Mouse (Mus musculus) limb, embryonic 13.5 days (tissue): Measurements from ENCODE around the gene 5730596B20Rik. TPM values are rescaled to one million over a fixed set of nuclear protein-coding genes. Genes with fewer than 3 reads are reported as not detected.

Source experiments
- ATAC-seq: fragments of 200-750 bp; cut with Nextera tagmentation; 2 replicates; pipeline ENCODE4 v1.8.0; 2017; ENCODE audit warnings: low read depth, moderate number of reproducible peaks, moderate TSS enrichment; ENCODE audit not compliant: low FRiP score
- H3K27ac ChIP-seq: fragments of 300-500 bp; sonication (generic); 2 replicates; pipeline ENCODE4 v1.5.1; 2015; ENCODE audit warnings: inconsistent platforms, mild to moderate bottlenecking, moderate library complexity
- H3K27me3 ChIP-seq: fragments of 300-500 bp; sonication (generic); 2 replicates; pipeline ENCODE4 v1.6.1; 2015; ENCODE audit warnings: mild to moderate bottlenecking, inconsistent platforms
- H3K36me3 ChIP-seq: fragments of 300-500 bp; sonication (generic); 2 replicates; pipeline ENCODE4 v1.6.1; 2015; ENCODE audit warnings: inconsistent platforms, mild to moderate bottlenecking, moderate library complexity
- H3K4me1 ChIP-seq: fragments of 300-500 bp; sonication (generic); 2 replicates; pipeline ENCODE4 v1.6.1; 2015; ENCODE audit warnings: inconsistent platforms
- H3K4me2 ChIP-seq: fragments of 300-500 bp; sonication (generic); replicated peaks from 2 replicates; pipeline ENCODE4 v1.6.1; 2015; ENCODE audit warnings: inconsistent platforms, mild to moderate bottlenecking, moderate library complexity
- H3K4me3 ChIP-seq: fragments of 300-500 bp; sonication (generic); 2 replicates; pipeline ENCODE4 v1.5.1; 2015; ENCODE audit warnings: moderate library complexity, mild to moderate bottlenecking, inconsistent platforms
- H3K9ac ChIP-seq: fragments of 300-500 bp; sonication (generic); 2 replicates; pipeline ENCODE4 v1.6.1; 2015; ENCODE audit warnings: mild to moderate bottlenecking, inconsistent platforms
- H3K9me3 ChIP-seq: fragments of 300-500 bp; sonication (generic); 2 replicates; pipeline ENCODE4 v1.6.1; 2016; ENCODE audit warnings: inconsistent platforms
- WGBS: fragments of 180-500 bp; shearing (Covaris S2); methylation state at CpG from one replicate; pipeline ENCODE4 v1.1.7; 2015; 5-methylcytosine and 5-hydroxymethylcytosine counted together
- polyA plus RNA-seq: library from polyadenylated mRNA; unstranded; fragments of >200 nt; fragmentation: Nextera tagmentation; extraction: Ambion mirVana; gene quantifications from 2 replicates; pipeline ENCODE4 v1.2.1, GENCODE M21; 2015

Gene 5730596B20Rik
- polyA plus RNA-seq, 1 experiment from 2014 or later = 0.71 TPM

DNA sequence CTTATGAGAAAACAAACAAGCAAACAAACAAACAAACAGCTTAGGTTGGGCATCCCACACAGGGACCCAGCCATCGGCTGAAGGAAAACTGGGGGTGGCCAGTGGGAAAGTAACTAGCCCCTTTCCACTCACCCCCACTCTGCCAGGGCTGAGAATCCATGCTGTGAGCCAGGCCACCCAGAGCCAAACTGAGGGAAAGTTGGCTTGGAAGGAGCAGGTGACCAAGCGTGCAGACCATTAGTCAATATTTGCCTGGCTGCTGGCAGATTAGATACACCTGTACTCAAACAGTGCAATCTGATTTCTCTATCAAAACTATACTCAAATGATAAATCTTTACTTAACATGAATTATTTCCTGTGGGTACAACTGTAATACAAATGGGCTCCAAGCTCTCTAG is 4.7 kb downstream of the 5730596B20Rik start:
- peaks cover 87% of the 10 kb centered on the region for H3K27me3 ChIP-seq
- H3K9ac ChIP-seq = no peak overlapping the region
- no peak overlapping the region for H3K4me3 ChIP-seq
- no peak for ATAC-seq
- no peaks in the 10 kb centered on the region; the same call in 1 of the 2 replicates for H3K36me3 ChIP-seq
- no peaks in the 10 kb centered on the region for H3K9me3 ChIP-seq
- H3K27ac ChIP-seq = no peak overlapping the region
- 54% methylated on average over 2 of the region's 2 CpGs for WGBS
- peaks cover 61% of the 10 kb centered on the region for H3K4me1 ChIP-seq
- H3K4me2 ChIP-seq = no peak overlapping the region

DNA sequence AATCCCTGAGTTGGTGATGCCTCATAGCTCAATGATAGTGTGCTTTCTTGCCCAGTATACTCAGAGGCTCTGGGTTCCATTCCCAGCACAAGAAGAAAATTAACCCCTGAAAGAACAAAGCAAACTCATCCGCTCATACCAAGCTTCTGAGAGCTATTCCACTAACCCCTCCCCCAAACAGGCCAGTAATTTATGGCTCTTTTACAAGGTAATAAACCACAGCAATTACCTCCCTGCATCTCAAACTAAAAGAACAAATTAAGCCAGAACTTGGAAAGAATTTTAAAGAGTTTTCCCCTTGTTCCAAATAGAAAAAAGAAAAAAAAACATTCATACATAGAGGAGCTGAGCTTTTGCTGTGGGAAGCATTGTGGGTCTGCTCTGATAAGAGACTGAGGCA is 5.5 kb downstream of the 5730596B20Rik start:
- Histone ChIP-seq H3K4me3 (no peak overlapping the region), H3K4me2 (no peak overlapping the region), H3K9ac (no peak overlapping the region), H3K36me3 (no peaks in the 10 kb centered on the region; the same call in 1 of the 2 replicates), H3K4me1 (peaks cover 54% of the 10 kb centered on the region), H3K27me3 (peaks cover 86% of the 10 kb centered on the region), H3K9me3 (no peaks in the 10 kb centered on the region), H3K27ac (no peak overlapping the region)
- 23% methylated on average over 1 of the region's 1 CpGs for WGBS
- no peak for ATAC-seq

DNA sequence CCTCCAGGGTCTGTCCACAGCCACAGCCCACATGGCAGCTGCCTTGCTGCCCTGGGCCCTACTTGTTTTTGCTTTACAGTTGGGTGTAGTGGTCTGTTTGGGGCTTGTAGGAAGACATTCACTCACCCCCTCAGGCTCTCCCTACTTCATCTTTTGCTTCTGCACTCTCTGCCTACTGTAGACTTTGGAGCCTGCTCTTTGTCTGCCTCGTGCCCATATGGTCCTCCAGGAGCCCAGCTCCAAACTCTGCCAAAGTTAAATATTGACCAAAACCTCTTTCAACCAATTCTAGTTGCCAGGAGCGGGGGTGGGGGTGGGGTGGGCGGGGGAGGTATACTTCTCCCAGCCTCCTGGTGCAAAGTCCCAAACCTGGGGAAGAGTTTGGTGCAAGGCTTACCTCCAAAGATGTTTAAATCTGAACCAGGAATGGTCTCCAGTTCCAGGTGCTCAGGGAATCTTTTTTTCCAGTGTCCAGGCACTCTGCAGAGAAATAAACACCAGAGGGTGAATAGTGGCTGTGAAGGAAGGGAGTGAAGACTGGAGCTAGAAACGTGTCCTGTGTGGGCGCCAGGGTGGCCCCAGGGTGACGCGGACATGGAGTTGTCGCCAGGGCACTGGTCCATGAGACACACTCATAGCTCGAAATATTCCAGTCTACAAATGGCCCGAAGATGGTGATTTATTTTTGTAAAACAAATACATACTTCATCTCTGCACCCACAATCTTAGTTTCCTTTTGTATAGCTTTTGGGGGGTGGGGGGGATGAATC is 6.2 kb downstream of the 5730596B20Rik start:
- Histone ChIP-seq H3K27ac (no peak overlapping the region), H3K4me3 (no peak overlapping the region), H3K27me3 (peaks cover 83% of the 10 kb centered on the region), H3K4me1 (peaks cover 50% of the 10 kb centered on the region), H3K36me3 (no peaks in the 10 kb centered on the region; the same call in 1 of the 2 replicates), H3K9ac (no peak overlapping the region), H3K4me2 (no peak overlapping the region), H3K9me3 (no peaks in the 10 kb centered on the region)
- no peak for ATAC-seq
- 32% methylated on average over 10 of the region's 10 CpGs for WGBS

DNA sequence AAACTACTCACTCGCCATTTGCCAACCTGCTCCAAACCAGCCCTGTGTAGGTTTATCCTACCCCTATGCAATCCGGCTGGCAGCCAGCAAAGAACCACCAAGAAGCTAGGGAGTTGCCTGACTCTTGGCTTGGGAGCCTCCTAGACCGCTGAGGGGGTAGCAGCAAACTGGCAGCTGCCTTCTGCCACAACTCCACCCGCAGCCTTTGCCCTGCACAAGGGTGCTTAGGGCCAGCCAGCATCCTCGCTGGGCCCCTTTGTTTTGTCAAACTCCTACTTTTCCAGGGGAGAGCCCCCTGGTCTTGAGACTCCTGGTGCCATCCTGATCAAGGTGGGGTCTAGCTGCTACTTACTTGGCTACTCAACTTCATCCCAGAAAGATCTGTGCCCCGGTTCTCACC is 7.4 kb downstream of the 5730596B20Rik start:
- Histone ChIP-seq H3K9ac (no peak overlapping the region), H3K4me3 (no peak overlapping the region), H3K4me2 (no peak overlapping the region), H3K27ac (no peak overlapping the region), H3K36me3 (no peaks in the 10 kb centered on the region; the same call in 1 of the 2 replicates), H3K27me3 (peaks cover 82% of the 10 kb centered on the region), H3K9me3 (no peaks in the 10 kb centered on the region), H3K4me1 (peaks cover 50% of the 10 kb centered on the region)
- ATAC-seq = no peak
- 25% methylated on average over 6 of the region's 6 CpGs for WGBS

- H3K9me3 ChIP-seq = no peaks in the 10 kb centered on the region
- H3K4me3 ChIP-seq = no peak overlapping the region; the same call in 1 of the 2 replicates
- 5% methylated on average over 19 of the region's 19 CpGs for WGBS
- H3K4me2 ChIP-seq = peak overlapping the region; percentile 31; the same call in 1 of the 2 replicates
- H3K27me3 ChIP-seq = peaks cover 82% of the 10 kb centered on the region
- no peak overlapping the region for H3K9ac ChIP-seq
- ATAC-seq = no peak
- peaks cover 50% of the 10 kb centered on the region for H3K4me1 ChIP-seq
- H3K27ac ChIP-seq = no peak overlapping the region
- no peaks in the 10 kb centered on the region; the same call in 1 of the 2 replicates for H3K36me3 ChIP-seq
These were observed 7.9 kb downstream of the 5730596B20Rik start for GRCm38 (mm10) chr6:52185222-52185621.

GRCm38 (mm10) chr6:52185834-52186233 is 8.5 kb downstream of the 5730596B20Rik start:
- no peaks in the 10 kb centered on the region; the same call in 1 of the 2 replicates for H3K36me3 ChIP-seq
- H3K4me1 ChIP-seq = peaks cover 52% of the 10 kb centered on the region
- H3K9ac ChIP-seq = no peak overlapping the region
- H3K4me2 ChIP-seq = no peak overlapping the region
- no peak overlapping the region for H3K27ac ChIP-seq
- H3K9me3 ChIP-seq = no peaks in the 10 kb centered on the region
- no peak for ATAC-seq
- H3K4me3 ChIP-seq = no peak overlapping the region
- peaks cover 82% of the 10 kb centered on the region for H3K27me3 ChIP-seq
- 31% methylated on average over 3 of the region's 3 CpGs for WGBS

DNA sequence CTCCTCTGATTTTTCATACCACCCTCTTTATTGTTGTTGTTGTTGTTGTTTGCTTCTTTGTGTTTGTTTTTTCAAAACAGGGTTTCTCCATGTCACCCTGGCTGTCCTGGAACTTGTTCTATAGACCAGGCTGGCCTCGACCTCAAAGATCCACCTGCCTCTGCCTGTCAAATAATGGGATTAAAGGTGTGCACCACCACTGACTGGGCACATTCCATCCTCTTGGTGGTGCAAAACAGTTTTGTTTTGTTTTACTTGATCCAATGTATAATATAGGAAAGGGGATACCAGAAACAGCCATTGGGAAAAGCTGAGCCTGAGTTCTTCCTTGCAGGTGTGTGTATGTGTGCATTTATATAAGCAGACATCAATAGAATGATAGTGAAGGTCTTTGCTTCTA is 9.2 kb downstream of the 5730596B20Rik start:
- Histone ChIP-seq H3K4me1 (peaks cover 58% of the 10 kb centered on the region), H3K4me2 (no peak overlapping the region), H3K36me3 (no peaks in the 10 kb centered on the region), H3K27me3 (peaks cover 82% of the 10 kb centered on the region), H3K9me3 (no peaks in the 10 kb centered on the region), H3K4me3 (no peak overlapping the region), H3K9ac (no peak overlapping the region), H3K27ac (no peak overlapping the region)
- ATAC-seq = no peak
- WGBS = 61% methylated on average over 1 of the region's 1 CpGs

DNA sequence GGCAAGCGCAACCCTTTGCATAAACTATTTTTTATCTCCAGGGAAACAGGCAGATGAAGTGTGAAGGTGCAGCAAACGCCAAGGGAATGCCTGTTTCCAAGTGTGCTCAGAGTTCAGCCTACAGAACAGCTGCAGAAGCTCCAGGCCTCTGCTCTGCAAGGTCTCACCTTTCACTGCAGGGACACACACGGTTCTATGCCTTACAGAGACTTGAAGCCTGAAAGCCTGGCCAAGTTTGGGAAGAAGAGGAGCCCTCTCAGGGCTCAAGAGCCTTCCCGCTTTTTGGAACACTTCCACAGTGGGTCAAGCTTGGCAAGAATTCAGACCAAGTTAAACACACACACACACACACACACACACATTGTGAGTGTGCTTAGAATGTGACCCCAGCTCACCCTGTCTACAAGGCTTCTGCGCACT is 11.9 kb downstream of the 5730596B20Rik start:
- 0 out of 2 replicates have a peak, but pooled peaks have one; percentile 58 for ATAC-seq
- Histone ChIP-seq H3K4me3 (no peak overlapping the region), H3K4me2 (no peak overlapping the region), H3K27ac (no peak overlapping the region), H3K9ac (no peak overlapping the region), H3K27me3 (peaks cover 80% of the 10 kb centered on the region), H3K9me3 (no peaks in the 10 kb centered on the region), H3K36me3 (no peaks in the 10 kb centered on the region), H3K4me1 (peaks cover 55% of the 10 kb centered on the region)
- WGBS = 38% methylated on average over 5 of the region's 5 CpGs

DNA sequence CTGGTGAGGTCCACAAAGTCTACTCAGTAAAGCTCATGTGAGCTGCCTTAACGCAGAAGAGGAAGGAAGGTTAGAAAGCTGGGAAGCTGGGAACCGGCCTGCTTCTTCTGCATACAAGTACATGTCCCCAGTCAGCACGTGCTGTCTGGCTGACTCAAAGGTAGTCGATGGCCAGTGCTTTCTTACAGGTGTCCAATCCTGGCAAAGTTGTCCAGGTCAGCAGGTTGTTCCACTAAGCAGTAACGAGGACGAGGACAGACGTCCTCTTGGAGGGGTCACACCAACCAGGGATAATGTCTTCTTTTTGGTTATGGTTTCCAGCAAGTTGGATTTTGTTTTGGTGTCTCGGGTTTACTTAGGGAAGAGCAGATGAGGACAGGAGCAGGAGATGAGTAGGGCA is 12.6 kb downstream of the 5730596B20Rik start:
- no peak for ATAC-seq
- WGBS = 37% methylated on average over 8 of the region's 8 CpGs
- no peak overlapping the region for H3K4me2 ChIP-seq
- H3K4me1 ChIP-seq = peaks cover 51% of the 10 kb centered on the region
- no peak overlapping the region for H3K4me3 ChIP-seq
- peaks cover 80% of the 10 kb centered on the region for H3K27me3 ChIP-seq
- H3K27ac ChIP-seq = no peak overlapping the region
- no peaks in the 10 kb centered on the region for H3K36me3 ChIP-seq
- no peaks in the 10 kb centered on the region for H3K9me3 ChIP-seq
- no peak overlapping the region for H3K9ac ChIP-seq

DNA sequence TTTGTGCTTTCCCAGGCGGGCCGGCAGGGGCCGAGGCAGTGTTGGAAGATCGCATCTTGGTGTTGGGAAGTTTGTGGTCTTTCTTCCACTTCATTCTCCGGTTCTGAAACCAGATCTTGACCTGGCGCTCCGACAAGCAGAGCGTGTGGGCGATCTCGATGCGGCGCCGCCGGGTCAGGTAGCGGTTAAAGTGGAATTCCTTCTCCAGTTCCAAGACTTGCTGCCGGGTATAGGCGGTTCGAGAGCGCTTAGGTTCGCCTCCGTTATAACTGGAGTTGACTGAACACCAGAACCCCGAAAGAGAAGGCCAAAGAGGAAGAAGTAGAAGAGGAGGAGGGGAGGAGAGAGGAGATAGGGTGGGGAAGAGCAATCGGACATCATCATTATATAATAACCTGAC is 13.1 kb downstream of the 5730596B20Rik start:
- 0 out of 2 replicates have a peak, but pooled peaks cover 1% of the 10 kb centered on the region for H3K36me3 ChIP-seq
- 10% methylated on average over 23 of the region's 23 CpGs for WGBS
- H3K4me1 ChIP-seq = peaks cover 47% of the 10 kb centered on the region
- H3K9ac ChIP-seq = no peak overlapping the region
- no peak for ATAC-seq
- H3K27me3 ChIP-seq = peaks cover 81% of the 10 kb centered on the region
- no peaks in the 10 kb centered on the region for H3K9me3 ChIP-seq
- no peak overlapping the region for H3K27ac ChIP-seq
- 0 out of 2 replicates have a peak overlapping the region, but pooled peaks have one; percentile 52 for H3K4me3 ChIP-seq
- H3K4me2 ChIP-seq = peak overlapping the region; percentile 98

DNA sequence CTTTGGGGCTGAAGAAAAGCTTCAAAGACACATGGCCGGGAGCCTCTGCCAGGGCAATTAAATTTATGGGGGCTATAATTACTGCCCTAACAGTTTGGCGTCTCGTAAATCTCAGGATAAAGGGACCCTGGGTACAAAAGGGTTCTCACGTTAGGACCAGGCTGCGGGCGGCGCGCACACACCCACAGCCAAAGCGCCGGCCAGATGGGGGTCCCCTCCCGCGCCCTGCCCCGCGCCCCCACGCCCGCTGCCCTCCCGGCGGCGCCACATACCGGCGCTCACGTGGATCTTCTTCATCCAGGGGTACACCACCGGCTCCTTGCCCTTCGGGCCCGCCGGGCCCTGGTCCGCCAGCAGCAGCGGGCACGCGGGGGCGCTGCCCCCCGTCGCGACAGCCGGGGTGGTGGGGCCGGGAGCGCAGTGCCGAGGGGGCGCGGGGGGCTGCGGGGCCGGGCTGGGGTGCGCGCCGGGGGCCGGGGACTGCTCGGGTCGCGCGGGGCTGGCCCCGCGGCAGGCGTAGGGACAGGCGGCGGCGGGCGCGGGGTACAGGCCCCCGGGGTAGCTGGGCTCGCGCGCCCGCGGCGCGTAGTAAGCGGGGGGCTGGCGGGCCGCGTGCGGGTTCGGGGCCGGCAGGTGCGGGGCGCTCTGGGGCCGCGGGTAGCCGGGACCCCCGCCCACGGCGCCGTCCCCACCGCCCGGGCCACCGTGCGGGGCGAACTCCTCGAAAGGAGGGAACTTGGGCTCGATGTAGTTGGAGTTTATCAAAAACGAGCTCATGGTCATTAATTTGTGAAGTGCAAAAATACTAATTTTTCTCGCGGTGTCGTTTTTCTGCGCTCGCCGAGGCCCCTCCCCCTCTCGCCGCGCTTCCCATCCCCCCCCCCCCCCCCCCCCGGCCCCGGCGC is 13.9 kb downstream of the 5730596B20Rik start, which contains the start of gene Hoxa4:
Gene Hoxa4, minus strand, starts transcription at position 848 of the 905 bp plus-strand sequence.
- Histone ChIP-seq H3K9ac (peak within 1 kb of the TSS; percentile 74), H3K27ac (no peak within 1 kb of the TSS; the same call in 1 of the 2 replicates), H3K4me1 (peaks cover 42% of the 10 kb centered on the region), H3K4me3 (peak within 1 kb of the TSS; percentile 52), H3K9me3 (no peaks in the 10 kb centered on the region), H3K4me2 (peak within 1 kb of the TSS; percentile 98), H3K36me3 (0 out of 2 replicates have a peak, but pooled peaks cover 3% of the 10 kb centered on the region), H3K27me3 (peaks cover 80% of the 10 kb centered on the region)
- 2% methylated on average over 64 of the region's 102 CpGs for WGBS
- peak; percentile 37; the same call in 1 of the 2 replicates for ATAC-seq
